Mouse (Mus musculus) heart, postnatal 14 days (tissue): ENCODE results near the gene Zcchc7. TPM values are rescaled to one million over a fixed set of nuclear protein-coding genes. Genes with fewer than 3 reads are reported as not detected.

ENCODE experiments used
- DNase-seq, 2 experiments: peaks; one replicate each; pipeline ENCODE4 v3.0.0; 2021 to 2022
- intact Hi-C: fragments of 180-260 bp; cut with DNase I; formaldehyde crosslinking; loops from one replicate; pipeline ENCODE4 v1.15.1; 2025
- total RNA-seq, 2 experiments: library from RNA; stranded (reverse); gene quantifications; 2 replicates each; pipeline ENCODE4 v1.2.3; 2021

Zcchc7 gene
- total RNA-seq, 2 experiments from 2014 or later, result 18.6 to 22.0 TPM

GRCm38 (mm10) chr4:44905651-44906271, 150.1 kb downstream of the Zcchc7 start:
- intact Hi-C loops, result loop anchor here (5.0 kb wide), 1 partner anchor 338 kb away; no protein-coding TSS in a partner anchor
- peak in 1 of 2 experiments; percentile 4 for DNase-seq

GRCm38 (mm10) chr4:44906399-44906798, 150.7 kb downstream of the Zcchc7 start:
- intact Hi-C loops, result loop anchor here (5.0 kb wide), 1 partner anchor 339 kb away; no protein-coding TSS in a partner anchor
- DNase-seq, result no peak

GRCm38 (mm10) chr4:44910065-44910464, 154.4 kb downstream of the Zcchc7 start:
- DNase-seq, result peak in 1 of 2 experiments; percentile 12
- intact Hi-C loops, result loop anchor here (5.0 kb wide), 1 partner anchor 333 kb away; no protein-coding TSS in a partner anchor

GRCm38 (mm10) chr4:44910857-44911256, 155.2 kb downstream of the Zcchc7 start:
- no peak for DNase-seq
- intact Hi-C loops, result loop anchor here (5.0 kb wide), 1 partner anchor 334 kb away; no protein-coding TSS in a partner anchor

- no peak for DNase-seq
- intact Hi-C loops, result no loop called here
Observed at GRCm38 (mm10) chr4:44917312-44917848, 161.7 kb downstream of the Zcchc7 start.

GRCm38 (mm10) chr4:44917907-44918306, 162.2 kb downstream of the Zcchc7 start:
- intact Hi-C loops, result no loop called here
- no peak for DNase-seq

- intact Hi-C loops, result no loop called here
- no peak for DNase-seq
Observed at GRCm38 (mm10) chr4:44920831-44921230, 165.2 kb downstream of the Zcchc7 start.

- no peak for DNase-seq
- intact Hi-C loops, result no loop called here
Observed at GRCm38 (mm10) chr4:44922466-44923128, 166.9 kb downstream of the Zcchc7 start.

- no peak for DNase-seq
- intact Hi-C loops, result no loop called here
Observed at GRCm38 (mm10) chr4:44923129-44923481, 167.4 kb downstream of the Zcchc7 start.

GRCm38 (mm10) chr4:44927934-44928333, 172.3 kb downstream of the Zcchc7 start:
- intact Hi-C loops, result no loop called here
- DNase-seq, result no peak

- intact Hi-C loops, result no loop called here
- no peak for DNase-seq
Observed at GRCm38 (mm10) chr4:44928790-44929189, 173.1 kb downstream of the Zcchc7 start.

- intact Hi-C loops, result no loop called here
- no peak for DNase-seq
Observed at GRCm38 (mm10) chr4:44930406-44930805, 174.7 kb downstream of the Zcchc7 start.

GRCm38 (mm10) chr4:44931732-44932131, 176.1 kb downstream of the Zcchc7 start:
- no peak for DNase-seq
- intact Hi-C loops, result no loop called here

- DNase-seq, result no peak
- intact Hi-C loops, result no loop called here
Observed at GRCm38 (mm10) chr4:44938359-44939340, 183.0 kb downstream of the Zcchc7 start.

GRCm38 (mm10) chr4:44939576-44940249, 184.0 kb downstream of the Zcchc7 start:
- intact Hi-C loops, result no loop called here
- DNase-seq, result no peak

- DNase-seq, result no peak
- intact Hi-C loops, result no loop called here
Observed at GRCm38 (mm10) chr4:44940286-44940685, 184.6 kb downstream of the Zcchc7 start.

GRCm38 (mm10) chr4:44942237-44942636, 186.6 kb downstream of the Zcchc7 start:
- DNase-seq, result no peak
- intact Hi-C loops, result no loop called here

- DNase-seq, result no peak
- intact Hi-C loops, result no loop called here
Observed at GRCm38 (mm10) chr4:44943480-44943879, 187.8 kb downstream of the Zcchc7 start.

- intact Hi-C loops, result no loop called here
- DNase-seq, result no peak
Observed at GRCm38 (mm10) chr4:44944426-44945075, 188.9 kb downstream of the Zcchc7 start.
